Mouse (Mus musculus): ENCODE measurements around the gene Ccdc30.

- no peak for TF ChIP-seq CTCF (conservative IDR thresholded peaks at IDR 0.05; ENCODE audit: insufficient read depth, insufficient read length, low read depth, low read length)
- no peak for TF ChIP-seq POLR2A (IDR thresholded peaks at IDR 0.05; ENCODE audit: low read depth, low read length)
Measured at GRCm38 (mm10) chr4:119398751-119399150, 16.6 kb downstream of the Ccdc30 start.

All from kidney, adult 2 months (tissue).